8 mouse cellular contexts compared by ENCODE assay signal in the genomic region with DNA sequence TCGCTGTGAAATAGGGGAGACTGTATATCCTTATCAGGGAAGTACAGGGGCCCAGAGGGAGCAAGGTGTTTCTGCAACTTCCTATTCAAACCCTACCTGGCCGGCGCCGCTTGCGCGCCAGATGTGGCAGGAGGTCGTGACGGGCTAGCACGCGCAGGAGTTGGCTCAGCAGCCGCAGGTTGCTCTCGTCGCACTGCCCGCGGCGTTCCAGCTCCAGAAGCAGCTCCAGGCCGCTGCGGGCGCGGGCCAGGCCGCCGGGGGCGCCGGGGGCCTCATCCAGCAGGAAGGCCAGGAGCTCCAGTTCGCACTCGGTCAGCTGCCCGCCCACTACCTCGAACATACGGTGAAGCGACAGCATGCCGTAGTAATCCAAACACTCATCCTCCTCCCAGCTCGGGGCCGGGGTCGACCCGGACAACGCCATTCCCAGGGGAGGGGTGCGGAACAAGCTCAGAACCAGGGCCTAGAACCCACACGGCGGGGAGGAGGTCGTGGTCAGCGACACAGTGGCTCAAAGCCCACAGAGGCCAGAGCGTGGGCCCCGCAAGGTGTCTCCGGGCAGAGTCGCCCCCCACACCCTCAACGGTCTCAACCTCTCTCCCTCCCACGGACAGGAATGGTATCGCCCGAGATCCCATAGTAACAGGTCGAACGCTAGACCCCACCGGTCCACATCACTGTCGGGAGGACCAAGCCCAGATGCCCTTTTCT. TPM values are rescaled to one million over a fixed set of nuclear protein-coding genes. Genes with fewer than 3 reads are reported as not detected.
DNase-seq lines count a peak whose midpoint lies in the region; ATAC-seq and TF ChIP-seq lines count a peak whose summit lies in the region.

No protein-coding gene starts in this region.

- peak overlapping the region; percentile 85 for H3K4me3 ChIP-seq in lung, embryonic 15.5 days
- H3K4me3 ChIP-seq in olfactory bulb, adult 2 months (ENCODE audit: insufficient read depth, low read depth, low read length) = peak overlapping the region; percentile 56

- TF ChIP-seq POLR2A in olfactory bulb, adult 2 months (IDR thresholded peaks at IDR 0.05; ENCODE audit: insufficient read depth, low read depth, low read length) = no peak

- TF ChIP-seq CTCF in olfactory bulb, adult 2 months (IDR thresholded peaks at IDR 0.05; ENCODE audit: insufficient read depth, low read depth, low read length) = 0 out of 2 replicates have a peak, but pooled peaks have one; percentile 16

- peak overlapping the region; percentile 77 for H3K27ac ChIP-seq in lung, embryonic 15.5 days
- H3K27ac ChIP-seq in olfactory bulb, adult 2 months (ENCODE audit: insufficient read depth, low read depth, low read length) = peak overlapping the region; percentile 32; the same call in 1 of the 2 replicates

- peak overlapping the region; percentile 69 for H3K9ac ChIP-seq in lung, embryonic 15.5 days

- WGBS in lung, embryonic 15.5 days = 1% methylated on average over 53 of the region's 53 CpGs
- WGBS in olfactory bulb, adult 2 months = 1% methylated on average over 53 of the region's 53 CpGs

- peak; percentile 38 to 51 for DNase-seq in layer of hippocampus, postnatal 25 days (ENCODE audit: extremely low spot score in 1 of 2, low spot score in 1 of 2)
- no peak for DNase-seq in layer of hippocampus, adult 9-11 months
- DNase-seq in cerebellum, adult 9-11 months = peak; percentile 78
- peak; percentile 52 for DNase-seq in gastrocnemius, postnatal 14 days
- DNase-seq in kidney, adult 8-10 months = peak; percentile 41 to 42
- peak; percentile 74 for DNase-seq in thymus, postnatal 14 days

- H3K36me3 ChIP-seq in lung, embryonic 15.5 days = no peaks in the 10 kb centered on the region

- H3K4me1 ChIP-seq in lung, embryonic 15.5 days = peaks cover 39% of the 10 kb centered on the region
- H3K4me1 ChIP-seq in olfactory bulb, adult 2 months (ENCODE audit: control insufficient read depth, insufficient read depth, low read length) = peaks cover 19% of the 10 kb centered on the region

- H3K9me3 ChIP-seq in lung, embryonic 15.5 days = no peaks in the 10 kb centered on the region

- 0 out of 2 replicates have a peak, but pooled peaks cover 3% of the 10 kb centered on the region for H3K27me3 ChIP-seq in lung, embryonic 15.5 days

- H3K4me2 ChIP-seq in lung, embryonic 15.5 days = peak overlapping the region; percentile 86

- ATAC-seq in lung, embryonic 15.5 days (ENCODE audit: borderline replicate concordance, extremely low read depth, low FRiP score, low TSS enrichment) = 0 out of 2 replicates have a peak, but pooled peaks have one; percentile 6

- intact Hi-C loops in gastrocnemius, postnatal 14 days (cut with DNase I; ENCODE audit: low total_unique reads) = no loop called here

RNA-seq across cellular contexts. Expression of gene Dedd2, which starts 1.6 kb away (rescaled TPM):
- total RNA-seq in layer of hippocampus, postnatal 25 days (2021) = 10 to 100 TPM; 24.0 to 26.4 TPM
- total RNA-seq in gastrocnemius, postnatal 14 days (2021) = 1 to 10 TPM; 5.7 to 8.7 TPM
- polyA plus RNA-seq in lung, embryonic 15.5 days (2015; fragmentation: Nextera tagmentation; extraction: Ambion mirVana) = 9.6 and 11.2 TPM in 2 replicates
- not detected in 2 replicates for polyA plus RNA-seq in olfactory bulb, adult 2 months (2012; ENCODE audit: insufficient read depth, insufficient read length, low replicate concordance, missing spikeins)

RNA-seq across cellular contexts. Expression of gene Zfp526, which starts 2.4 kb away (rescaled TPM):
- 10 to 100 TPM; 10.5 to 12.4 TPM for total RNA-seq in layer of hippocampus, postnatal 25 days (2021)
- total RNA-seq in gastrocnemius, postnatal 14 days (2021) = 1 to 10 TPM; 5.4 to 5.9 TPM
- 3.0 and 3.6 TPM in 2 replicates for polyA plus RNA-seq in lung, embryonic 15.5 days (2015; fragmentation: Nextera tagmentation; extraction: Ambion mirVana)
- not detected in 2 replicates for polyA plus RNA-seq in olfactory bulb, adult 2 months (2012; ENCODE audit: insufficient read depth, insufficient read length, low replicate concordance, missing spikeins)

RNA-seq across cellular contexts. Expression of gene Gsk3a, which starts 18.8 kb away (rescaled TPM):
- 100 to 1,000 TPM; 195 to 200 TPM for total RNA-seq in layer of hippocampus, postnatal 25 days (2021)
- 10 to 100 TPM; 46.5 to 51.4 TPM for total RNA-seq in gastrocnemius, postnatal 14 days (2021)
- polyA plus RNA-seq in lung, embryonic 15.5 days (2015; fragmentation: Nextera tagmentation; extraction: Ambion mirVana) = 9.8 and 10.7 TPM in 2 replicates
- polyA plus RNA-seq in olfactory bulb, adult 2 months (2012; ENCODE audit: insufficient read depth, insufficient read length, low replicate concordance, missing spikeins) = not detected in 2 replicates

RNA-seq across cellular contexts. Expression of gene Erf, which starts 31.7 kb away (rescaled TPM):
- 10 to 100 TPM; 44.4 to 51.1 TPM for total RNA-seq in layer of hippocampus, postnatal 25 days (2021)
- 10 to 100 TPM in 1 of 2 experiments, 1 to 10 TPM in 1; 9.8 to 11.8 TPM for total RNA-seq in gastrocnemius, postnatal 14 days (2021)
- 18.8 and 20.3 TPM in 2 replicates for polyA plus RNA-seq in lung, embryonic 15.5 days (2015; fragmentation: Nextera tagmentation; extraction: Ambion mirVana)
- not detected in 2 replicates for polyA plus RNA-seq in olfactory bulb, adult 2 months (2012; ENCODE audit: insufficient read depth, insufficient read length, low replicate concordance, missing spikeins)

RNA-seq across cellular contexts. Expression of gene Pou2f2, which starts 39.3 kb away (rescaled TPM):
- total RNA-seq in layer of hippocampus, postnatal 25 days (2021) = 10 to 100 TPM in 1 of 2 experiments, 1 to 10 TPM in 1; 7.1 to 11.8 TPM
- under 1 TPM; 0.13 to 0.35 TPM for total RNA-seq in gastrocnemius, postnatal 14 days (2021)
- 0.31 and 0.55 TPM in 2 replicates for polyA plus RNA-seq in lung, embryonic 15.5 days (2015; fragmentation: Nextera tagmentation; extraction: Ambion mirVana)
- polyA plus RNA-seq in olfactory bulb, adult 2 months (2012; ENCODE audit: insufficient read depth, insufficient read length, low replicate concordance, missing spikeins) = not detected in 2 replicates
